Mouse (Mus musculus) A20 (cell line): ENCODE measurements around the gene Olfr1496.
"Not testable (repeated sequence)": the region's sequence is repeated elsewhere in the genome, so short reads cannot be mapped to it uniquely, and the experiment has no call there.

Experiments used
- DNase-seq: peaks from one replicate; pipeline ENCODE4 v3.0.0-alpha.2; 2011; ENCODE audit warnings: low read depth, low spot score

The Olfr1496 gene

DNA sequence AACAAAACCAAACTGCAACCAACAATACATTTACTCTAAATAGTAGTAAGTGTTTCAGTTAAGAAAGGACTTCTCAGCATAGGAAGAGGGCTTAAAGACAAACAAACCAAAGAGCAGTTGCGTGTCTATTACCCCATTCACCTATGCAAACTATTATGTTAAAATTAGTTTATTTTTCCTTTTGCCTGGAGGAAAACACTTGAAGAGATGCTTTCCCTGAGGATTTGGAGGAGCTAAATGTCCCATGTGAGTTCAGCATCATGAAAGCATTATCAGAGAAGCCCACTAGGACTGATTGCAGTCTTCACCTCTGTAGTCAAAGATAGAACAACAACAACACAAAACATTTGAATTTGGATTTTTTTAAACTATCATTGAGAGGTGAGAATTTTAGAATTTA is at the start of gene Olfr1496:
Gene Olfr1496, plus strand, starts transcription at position 301 of the 400 bp plus-strand sequence.
- no peak for DNase-seq

DNA sequence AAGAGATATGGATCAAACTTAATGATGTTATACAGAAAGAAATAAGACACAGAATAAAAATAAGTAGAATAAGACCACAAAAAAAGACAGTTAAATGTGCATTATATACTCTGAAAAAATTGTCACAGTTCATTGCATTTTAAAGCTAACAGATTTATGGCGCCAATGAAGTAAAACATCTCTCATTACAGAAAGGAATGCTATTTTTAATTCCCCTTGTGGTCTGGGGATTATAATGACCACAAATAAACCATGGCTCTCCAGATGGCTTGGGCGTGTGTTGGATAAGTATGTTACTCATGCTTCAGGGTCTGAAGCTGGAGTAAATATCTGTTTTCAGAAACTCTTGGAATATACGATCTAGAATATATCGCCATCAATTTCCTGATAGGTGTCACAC is 38.2 kb upstream of the Olfr1496 start, which contains the start of gene Olfr1494:
Gene Olfr1494, plus strand, starts transcription at position 301 of the 400 bp plus-strand sequence.
- no peak for DNase-seq

DNA sequence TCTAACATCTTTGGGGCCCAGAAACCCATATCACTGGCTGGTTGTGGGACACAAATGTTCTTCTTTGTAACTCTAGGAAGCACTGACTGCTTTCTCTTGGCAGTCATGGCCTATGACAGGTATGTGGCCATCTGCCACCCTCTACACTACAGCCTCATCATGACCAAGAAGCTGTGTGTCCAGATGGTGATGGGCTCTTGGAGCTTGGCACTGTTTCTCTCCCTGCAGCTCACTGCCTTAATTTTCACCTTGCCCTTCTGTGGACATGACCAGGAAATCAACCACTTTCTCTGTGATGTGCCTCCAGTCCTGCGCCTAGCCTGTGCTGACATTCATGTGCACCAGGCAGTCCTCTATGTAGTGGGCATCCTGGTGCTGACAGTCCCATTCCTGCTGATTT is 28.3 kb upstream of the Olfr1496 start:
- no peak for DNase-seq

DNA sequence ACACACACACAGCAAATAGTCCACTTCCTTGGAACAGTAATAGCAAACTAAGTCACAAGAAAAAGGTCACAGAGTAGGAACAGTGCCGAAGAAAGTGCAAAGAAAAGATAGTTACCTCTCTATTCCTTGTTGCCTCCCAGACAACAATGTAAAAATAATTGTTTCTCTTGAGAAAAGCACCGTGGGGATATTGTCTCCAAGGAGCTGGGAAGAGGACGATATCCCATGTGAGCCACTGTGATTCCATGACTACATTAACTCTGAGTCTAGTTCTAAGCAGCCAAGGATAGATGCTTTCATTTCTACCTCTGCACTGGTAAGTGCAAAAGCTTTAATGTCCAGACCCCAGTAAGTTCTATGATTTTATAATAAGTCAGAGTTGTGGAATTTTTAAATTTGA is 13.4 kb upstream of the Olfr1496 start, which contains the start of gene Olfr1495:
Gene Olfr1495, plus strand, starts transcription at position 301 of the 400 bp plus-strand sequence.
- DNase-seq: no peak

DNA sequence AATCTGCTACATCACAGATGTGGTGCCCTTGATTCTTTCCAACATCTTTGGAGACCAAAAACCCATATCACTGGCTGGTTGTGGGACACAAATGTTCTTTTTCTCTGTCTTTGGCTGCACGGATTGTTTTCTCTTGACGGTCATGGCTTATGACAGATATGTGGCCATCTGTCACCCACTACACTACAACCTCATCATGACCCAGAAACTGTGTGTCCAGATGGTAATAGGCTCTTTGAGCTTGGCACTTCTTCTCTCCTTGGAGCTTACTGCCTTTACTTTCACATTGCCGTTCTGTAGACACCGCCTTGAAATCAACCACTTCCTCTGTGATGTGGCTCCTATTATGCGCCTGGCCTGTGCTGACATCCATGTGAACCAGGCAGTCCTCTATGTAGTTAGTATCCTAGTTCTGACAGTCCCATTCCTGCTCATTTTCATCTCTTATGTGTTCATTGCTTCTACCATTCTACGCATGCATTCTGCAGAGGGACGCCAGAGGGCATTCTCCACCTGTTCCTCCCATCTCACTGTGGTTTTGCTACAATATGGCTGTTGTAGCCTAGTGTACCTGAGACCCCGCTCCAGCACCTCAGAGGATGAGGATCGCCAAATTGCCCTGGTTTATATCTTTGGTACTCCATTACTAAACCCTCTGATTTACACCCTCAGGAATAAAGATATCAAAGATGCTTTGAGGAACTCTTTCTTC is 9.0 kb upstream of the Olfr1496 start:
- DNase-seq: no peak

DNA sequence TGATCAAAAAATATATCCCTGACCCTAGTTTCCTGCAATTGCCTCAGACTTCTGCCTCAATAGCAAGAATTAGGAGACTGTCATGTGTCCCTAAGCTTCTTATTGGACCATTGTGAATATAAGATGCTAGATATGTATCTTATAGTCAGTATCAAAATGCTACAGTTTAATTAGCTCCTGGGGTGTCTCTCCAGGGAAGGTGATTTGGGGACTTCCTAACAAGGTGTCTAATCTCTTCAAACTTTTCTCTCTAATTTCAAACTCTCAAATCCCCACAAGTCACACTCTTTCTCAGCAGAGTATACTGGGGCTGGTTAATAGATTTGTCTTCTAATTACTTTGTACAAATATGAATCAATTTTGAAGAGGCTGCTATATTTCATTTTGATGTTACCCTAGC is 20.4 kb downstream of the Olfr1496 start, which contains the start of gene Olfr1497:
Gene Olfr1497, minus strand, starts transcription at position 101 of the 400 bp plus-strand sequence.
- DNase-seq: no peak

DNA sequence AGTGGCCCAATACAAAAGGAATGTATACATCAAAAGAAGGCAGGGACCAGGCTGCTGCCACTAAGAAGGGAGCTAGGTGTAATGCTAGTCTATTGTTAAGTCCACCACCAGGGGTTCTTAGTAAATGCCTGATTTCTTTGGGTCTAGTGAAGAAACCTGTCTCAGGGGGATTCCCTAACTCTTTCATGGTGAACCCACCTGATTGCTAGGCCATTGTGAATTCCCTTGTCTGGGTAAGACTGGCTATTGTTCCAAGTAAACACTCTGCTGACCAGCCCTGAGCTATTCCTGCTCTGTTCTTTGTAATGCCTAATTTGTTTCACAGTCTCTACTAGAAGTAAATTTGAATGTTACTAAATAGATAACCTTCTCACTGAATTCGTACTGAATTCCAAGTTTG is 27.8 kb downstream of the Olfr1496 start:
- not testable (repeated sequence) for DNase-seq

DNA sequence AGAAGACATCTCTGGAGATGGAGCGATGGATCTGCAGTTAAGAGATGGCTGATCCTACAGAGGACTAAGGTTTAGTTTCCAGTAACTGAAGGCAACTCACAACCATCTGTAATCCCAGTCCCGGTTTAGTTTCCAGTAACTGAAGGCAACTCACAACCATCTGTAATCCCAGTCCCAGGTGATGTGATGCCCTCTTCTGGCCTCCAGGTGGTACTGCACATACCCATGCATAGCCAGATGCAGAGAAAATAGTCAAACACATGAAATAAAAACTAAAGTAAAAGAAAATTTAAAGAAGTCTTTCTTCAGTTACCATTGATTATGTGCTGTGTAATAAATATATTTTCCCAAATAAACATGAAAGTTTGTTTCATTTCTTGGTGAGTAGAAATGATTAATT is 35.1 kb downstream of the Olfr1496 start:
- no peak for DNase-seq

DNA sequence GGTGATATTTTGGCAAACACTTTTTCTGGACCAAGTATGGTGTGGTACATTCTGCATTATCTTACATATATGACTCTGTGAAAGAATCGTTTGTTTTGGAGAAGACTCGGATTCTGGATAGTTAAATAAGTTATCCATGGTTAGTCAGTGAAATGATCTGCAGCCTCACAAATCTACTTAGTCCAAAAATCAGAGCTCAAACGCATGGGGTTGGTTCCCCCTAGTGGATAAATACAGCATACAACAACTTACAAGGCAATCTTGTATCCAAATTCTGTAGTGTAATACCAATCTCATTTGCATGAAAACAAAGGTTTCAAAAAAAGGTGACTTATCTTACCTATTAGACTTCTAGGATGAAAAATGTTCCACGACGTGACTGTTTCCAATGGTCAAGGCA is 41.1 kb downstream of the Olfr1496 start:
- DNase-seq: peak; percentile 11

DNA sequence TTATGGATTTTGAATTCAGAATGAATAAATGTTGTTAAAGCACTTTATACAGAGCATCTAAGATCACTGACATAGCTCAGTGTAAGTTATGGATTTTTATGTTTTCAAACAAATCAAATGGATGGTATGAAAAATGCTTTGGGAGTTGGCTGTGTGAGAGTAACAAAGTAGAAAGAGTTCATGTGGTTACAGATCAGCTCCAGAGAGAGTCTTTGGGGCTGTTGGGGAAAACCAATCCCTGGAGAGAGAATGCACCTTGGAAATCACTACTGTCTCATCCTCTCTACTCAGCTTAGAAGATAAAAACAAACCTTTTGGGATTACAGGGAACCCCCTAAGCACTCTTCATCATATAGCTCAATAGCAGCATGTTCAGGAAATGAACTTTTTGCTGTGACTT is 41.7 kb downstream of the Olfr1496 start, which contains the start of gene Olfr1499:
Gene Olfr1499, minus strand, starts transcription at position 101 of the 400 bp plus-strand sequence.
- DNase-seq: no peak

DNA sequence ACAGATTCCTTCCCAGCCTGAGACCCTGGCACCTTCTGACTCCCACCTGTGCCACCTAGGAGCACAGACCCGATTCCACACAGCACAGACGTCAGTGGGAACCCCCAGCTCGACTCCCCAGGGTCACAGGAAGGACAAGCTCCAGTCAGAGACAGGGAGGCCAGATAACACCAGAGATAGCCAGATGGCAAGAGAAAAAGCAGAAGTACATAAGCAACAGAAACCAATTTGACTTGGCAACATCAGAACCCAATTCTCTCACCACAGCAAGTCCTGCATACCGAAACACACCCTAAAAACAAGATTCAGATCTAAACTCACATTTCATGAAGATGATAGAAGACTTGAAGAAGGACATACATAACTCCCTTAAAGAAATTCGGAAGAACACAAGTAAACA is 43.2 kb downstream of the Olfr1496 start:
- peak; percentile 20 for DNase-seq

DNA sequence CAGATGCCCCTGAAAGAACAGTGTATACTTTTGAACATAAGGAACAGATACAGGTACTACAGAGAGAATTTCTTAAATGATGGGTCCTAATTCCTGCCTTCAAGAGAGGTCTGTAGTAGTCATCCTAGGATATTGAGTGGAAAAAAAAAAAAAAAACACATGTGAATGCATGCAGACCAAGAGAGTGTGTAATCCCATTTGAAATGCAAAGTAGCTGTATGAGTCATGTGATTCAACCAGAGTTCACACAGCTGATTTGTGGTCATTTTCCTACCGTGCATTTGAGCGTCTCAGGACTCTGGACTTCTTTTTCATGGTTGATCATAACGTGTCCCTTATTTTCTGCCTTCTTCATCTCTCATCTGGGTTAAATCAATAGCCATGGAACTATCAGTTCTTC is 50.8 kb downstream of the Olfr1496 start:
- no peak for DNase-seq

DNA sequence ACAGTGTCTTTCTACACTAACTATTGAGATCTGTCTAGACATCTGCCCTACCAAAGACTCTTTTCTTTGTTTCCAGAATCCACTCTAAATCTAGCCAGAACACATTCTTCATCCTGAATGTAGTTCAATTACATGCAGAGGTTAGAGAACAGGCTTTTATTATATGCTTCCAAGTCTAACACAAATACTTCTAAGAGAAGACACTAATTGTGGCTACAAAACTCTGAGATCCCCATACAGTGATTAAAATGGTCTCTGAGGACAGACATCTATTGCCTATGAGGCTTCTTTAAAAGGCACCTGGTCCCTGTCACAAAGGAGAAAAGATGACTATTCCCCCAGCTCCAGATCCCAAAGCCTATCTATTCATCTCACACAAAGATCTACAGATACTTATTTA is 52.7 kb downstream of the Olfr1496 start, which contains the start of gene Olfr1500:
Gene Olfr1500, minus strand, starts transcription at position 101 of the 400 bp plus-strand sequence.
- no peak for DNase-seq
